Mouse (Mus musculus) ES-E14 (cell line): ENCODE measurements at regions not wholly inside any gene's neighbourhood (a gene's known extent, or its start where the extent isn't known, plus 50 kb on each side); places are given as distances from the start of the nearest gene placed in this dataset.

Experiments used
- MAFK ChIP-seq: IDR thresholded peaks from 2 replicates; pipeline ENCODE4 v1.6.1; 2014; ENCODE audit warnings: mild to moderate bottlenecking, low read depth, low read length, inconsistent platforms; ENCODE audit not compliant: insufficient read depth
- ZC3H11A ChIP-seq: IDR thresholded peaks from 2 replicates; pipeline ENCODE4 v1.6.1; 2012; ENCODE audit warnings: low read depth, mild to moderate bottlenecking, inconsistent platforms, low read length, borderline replicate concordance
- ZNF384 ChIP-seq: IDR thresholded peaks from 2 replicates; pipeline ENCODE4 v1.6.1; 2012; ENCODE audit warnings: low read depth, low read length, inconsistent platforms

GRCm38 (mm10) chr15:94139534-94139958, 325.7 kb downstream of the Adamts20 start:
- TF ChIP-seq ZC3H11A (no peak), ZNF384 (no peak), MAFK (no peak)
